Mouse (Mus musculus): ENCODE data around the gene Ces1b. TPM values are rescaled to one million over a fixed set of nuclear protein-coding genes. Genes with fewer than 3 reads are reported as not detected.

The Ces1b gene
- polyA plus RNA-seq, 1 experiment from 2014 or later, result not detected

DNA sequence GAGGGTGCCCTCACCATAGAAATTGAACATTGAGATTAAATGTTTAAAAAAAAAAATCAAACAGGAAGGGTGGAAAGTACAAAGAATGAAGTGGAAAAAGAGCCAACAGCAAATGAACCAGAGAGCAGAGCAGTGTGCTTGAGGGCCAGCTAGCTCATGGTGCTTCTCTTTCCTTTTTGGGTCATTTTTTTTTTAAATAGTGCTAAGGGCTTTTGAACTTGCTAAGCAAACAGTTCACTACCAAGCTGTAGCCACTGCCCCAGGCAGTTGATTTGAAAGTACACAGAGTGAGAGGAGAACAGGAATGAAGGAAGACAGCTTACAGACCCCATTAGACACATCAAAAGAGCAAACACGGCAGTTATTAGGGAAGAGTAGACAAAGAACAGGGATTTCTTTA, 36.7 kb downstream of the Ces1b start:
- H3K4me1 ChIP-seq, result peaks cover 13% of the 10 kb centered on the region
- H3K4me3 ChIP-seq, result no peak overlapping the region
- H3K27ac ChIP-seq, result no peak overlapping the region
- DNase-seq (ENCODE audit: low spot score), result no peak
- 53% methylated on average over 1 of the region's 1 CpGs for WGBS
- H3K27me3 ChIP-seq (ENCODE audit: insufficient read depth, poor library complexity, severe bottlenecking), result no peaks in the 10 kb centered on the region
- H3K9me3 ChIP-seq, result no peaks in the 10 kb centered on the region
- H3K36me3 ChIP-seq, result no peaks in the 10 kb centered on the region

DNA sequence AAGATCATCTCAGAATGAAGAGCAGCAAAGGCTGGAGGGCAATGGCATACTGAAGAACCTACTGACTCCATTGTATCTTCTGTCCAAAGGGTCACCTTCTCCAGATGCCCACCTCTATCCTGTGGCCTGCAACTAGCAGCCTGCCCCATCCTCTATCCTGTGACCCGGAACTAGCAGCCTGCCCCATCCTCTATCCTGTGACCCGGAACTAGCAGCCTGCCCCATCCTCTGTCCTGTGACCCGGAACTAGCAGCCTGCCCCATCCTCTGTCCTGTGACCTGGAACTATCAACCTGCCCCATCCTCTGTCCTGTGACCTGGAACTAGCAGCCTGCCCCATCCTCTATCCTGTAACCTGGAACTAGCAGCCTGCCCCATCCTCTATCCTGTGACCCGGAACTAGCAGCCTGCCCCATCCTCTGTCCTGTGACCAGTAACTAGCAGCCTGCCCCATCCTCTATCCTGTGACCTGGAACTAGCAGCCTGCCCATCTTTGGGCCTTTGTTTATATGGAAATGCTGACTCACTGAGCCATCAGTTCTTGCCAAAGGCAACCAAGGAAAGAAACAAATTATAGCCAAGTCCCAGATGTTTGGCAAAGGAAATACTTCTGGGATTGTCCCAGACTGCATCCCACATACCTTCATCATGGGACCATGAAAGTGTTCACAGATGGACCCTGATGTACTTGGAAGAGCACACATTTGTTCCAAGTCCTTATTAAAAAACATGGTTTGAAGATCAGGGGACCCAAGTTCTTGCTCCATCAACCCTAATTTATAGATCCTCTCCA, 38.8 kb downstream of the Ces1b start:
- Histone ChIP-seq H3K27me3 (ENCODE audit: insufficient read depth, poor library complexity, severe bottlenecking) (no peaks in the 10 kb centered on the region), H3K9me3 (no peaks in the 10 kb centered on the region), H3K36me3 (no peaks in the 10 kb centered on the region), H3K4me3 (no peak overlapping the region), H3K4me1 (peaks cover 16% of the 10 kb centered on the region), H3K27ac (no peak overlapping the region)
- WGBS, result 86% methylated on average over 4 of the region's 4 CpGs
- no peak for DNase-seq (ENCODE audit: low spot score)

DNA sequence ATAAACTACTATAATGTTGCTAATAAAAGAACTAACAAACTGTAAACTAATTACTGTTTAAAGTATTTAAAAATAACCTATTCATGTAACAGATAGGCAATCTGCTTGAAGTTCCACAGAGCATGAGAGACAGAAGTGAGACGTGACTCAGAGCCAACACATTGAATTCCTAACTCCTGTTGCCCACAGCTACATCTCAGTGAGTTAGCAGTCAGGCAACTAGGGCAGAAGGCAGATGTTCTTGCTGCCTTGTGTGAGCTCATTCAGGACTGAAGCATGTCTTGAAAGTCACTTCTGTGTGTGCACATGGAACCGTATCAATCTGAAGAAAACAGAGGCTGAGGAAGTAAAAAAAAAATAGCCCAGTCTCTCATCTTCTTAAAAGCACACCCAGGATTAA, 39.6 kb downstream of the Ces1b start:
- Histone ChIP-seq H3K4me3 (no peak overlapping the region), H3K9me3 (no peaks in the 10 kb centered on the region), H3K36me3 (no peaks in the 10 kb centered on the region), H3K27me3 (ENCODE audit: insufficient read depth, poor library complexity, severe bottlenecking) (no peaks in the 10 kb centered on the region), H3K27ac (no peak overlapping the region), H3K4me1 (peaks cover 16% of the 10 kb centered on the region)
- 61% methylated on average over 2 of the region's 2 CpGs for WGBS
- DNase-seq (ENCODE audit: low spot score), result no peak

DNA sequence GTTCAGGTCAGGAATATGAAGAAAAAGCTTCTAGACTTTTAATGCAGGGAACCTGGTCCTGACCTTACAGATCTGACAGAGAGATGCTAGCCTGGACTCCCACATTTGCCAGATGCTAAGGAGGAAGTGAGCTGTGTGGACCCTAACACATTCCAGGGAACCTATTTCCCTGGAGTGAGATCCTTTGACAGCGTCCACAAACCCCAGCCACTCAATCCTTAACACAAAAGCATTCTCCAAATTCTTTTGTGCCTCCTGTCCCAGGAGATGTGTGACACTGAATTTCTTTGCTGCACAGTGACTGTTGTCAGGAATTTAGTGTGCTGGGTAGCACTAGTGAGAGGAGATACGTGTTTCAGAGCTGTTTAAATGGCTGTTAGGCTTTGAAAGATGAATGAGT, 41.0 kb downstream of the Ces1b start:
- no peaks in the 10 kb centered on the region for H3K9me3 ChIP-seq

DNA sequence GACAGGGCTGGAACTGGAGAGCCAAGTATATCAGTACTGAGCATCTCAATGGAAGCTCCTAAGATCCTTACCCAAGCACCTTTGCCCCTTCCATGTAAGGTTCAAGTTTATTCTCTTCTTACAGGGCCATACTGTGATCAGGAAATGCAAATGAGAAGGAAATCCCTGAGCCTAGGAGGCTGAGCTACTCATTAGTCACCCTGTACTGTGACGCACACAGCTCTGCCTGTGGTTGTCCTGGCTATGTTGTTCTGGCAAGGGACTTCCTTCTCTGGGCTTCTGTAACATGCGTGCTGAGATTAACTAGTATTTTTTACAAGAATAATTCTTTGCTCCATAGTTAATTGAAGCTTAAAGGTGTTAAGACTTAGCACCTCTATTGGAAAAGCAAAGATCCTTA, 49.2 kb downstream of the Ces1b start:
- WGBS, result 80% methylated on average over 2 of the region's 2 CpGs
- no peaks in the 10 kb centered on the region for H3K9me3 ChIP-seq
- no peaks in the 10 kb centered on the region for H3K27me3 ChIP-seq (ENCODE audit: insufficient read depth, poor library complexity, severe bottlenecking)
- H3K36me3 ChIP-seq, result no peaks in the 10 kb centered on the region
- H3K4me1 ChIP-seq, result no peaks in the 10 kb centered on the region
- no peak overlapping the region for H3K27ac ChIP-seq
- no peak overlapping the region for H3K4me3 ChIP-seq
- DNase-seq (ENCODE audit: low spot score), result no peak

More for the DNA sequence above, 41.0 kb downstream of the Ces1b start:
- H3K4me1 ChIP-seq, result peaks cover 16% of the 10 kb centered on the region
- no peak for DNase-seq (ENCODE audit: low spot score)
- H3K36me3 ChIP-seq, result no peaks in the 10 kb centered on the region
- H3K4me3 ChIP-seq, result no peak overlapping the region
- 1% methylated on average over 2 of the region's 2 CpGs for WGBS
- H3K27ac ChIP-seq, result 0 out of 2 replicates have a peak overlapping the region, but pooled peaks have one; percentile 44
- H3K27me3 ChIP-seq (ENCODE audit: insufficient read depth, poor library complexity, severe bottlenecking), result no peaks in the 10 kb centered on the region

DNA sequence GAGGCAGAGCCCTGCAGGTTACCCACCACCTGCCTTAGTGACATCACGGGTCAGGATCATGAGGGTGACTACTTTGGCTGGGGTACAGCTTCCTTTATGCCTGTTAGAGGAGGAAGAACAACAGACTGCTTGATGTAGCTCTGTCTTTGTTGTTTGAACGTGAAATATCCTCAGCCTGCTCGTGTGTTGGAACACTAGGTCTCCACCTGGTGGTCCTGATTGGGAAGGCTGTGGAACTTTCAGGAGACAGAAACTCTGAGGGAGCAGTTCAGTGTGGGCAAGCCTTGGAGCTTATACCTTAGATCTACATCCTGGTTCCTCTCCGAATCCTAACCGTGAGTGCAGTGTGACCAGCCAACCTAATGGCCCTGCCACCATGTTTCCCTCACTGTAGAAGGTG, 58.1 kb downstream of the Ces1b start:
- H3K27ac ChIP-seq, result no peak overlapping the region
- no peak for DNase-seq (ENCODE audit: low spot score)
- no peaks in the 10 kb centered on the region for H3K9me3 ChIP-seq
- no peak overlapping the region for H3K4me3 ChIP-seq
- no peaks in the 10 kb centered on the region for H3K27me3 ChIP-seq (ENCODE audit: insufficient read depth, poor library complexity, severe bottlenecking)
- WGBS, result 68% methylated on average over 5 of the region's 5 CpGs
- no peaks in the 10 kb centered on the region for H3K4me1 ChIP-seq
- H3K36me3 ChIP-seq, result no peaks in the 10 kb centered on the region

DNA sequence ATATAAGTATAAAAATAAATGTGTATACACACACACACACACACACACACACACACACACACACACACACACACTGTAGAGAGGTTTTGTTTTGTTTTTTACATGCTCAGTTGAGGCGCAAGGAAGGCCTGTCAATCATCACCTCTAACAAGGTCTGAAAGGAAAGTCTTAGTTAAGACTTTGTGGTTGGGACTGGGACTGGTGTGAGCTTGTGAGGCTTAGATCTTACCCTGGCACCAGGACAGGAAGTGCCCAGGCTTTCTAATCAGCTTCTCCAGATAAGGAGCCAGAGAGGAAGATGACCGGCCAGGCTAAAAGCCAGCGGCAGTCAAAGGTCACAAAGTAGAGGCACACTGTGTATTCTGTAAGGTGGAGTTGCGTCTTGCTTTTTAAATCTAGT, 65.5 kb downstream of the Ces1b start:
- no peak for DNase-seq (ENCODE audit: low spot score)
- Histone ChIP-seq H3K36me3 (no peaks in the 10 kb centered on the region), H3K27ac (no peak overlapping the region), H3K4me3 (no peak overlapping the region), H3K27me3 (ENCODE audit: insufficient read depth, poor library complexity, severe bottlenecking) (no peaks in the 10 kb centered on the region), H3K9me3 (no peaks in the 10 kb centered on the region), H3K4me1 (peaks cover 8% of the 10 kb centered on the region; the same call in 1 of the 2 replicates)
- 20% methylated on average over 4 of the region's 4 CpGs for WGBS

DNA sequence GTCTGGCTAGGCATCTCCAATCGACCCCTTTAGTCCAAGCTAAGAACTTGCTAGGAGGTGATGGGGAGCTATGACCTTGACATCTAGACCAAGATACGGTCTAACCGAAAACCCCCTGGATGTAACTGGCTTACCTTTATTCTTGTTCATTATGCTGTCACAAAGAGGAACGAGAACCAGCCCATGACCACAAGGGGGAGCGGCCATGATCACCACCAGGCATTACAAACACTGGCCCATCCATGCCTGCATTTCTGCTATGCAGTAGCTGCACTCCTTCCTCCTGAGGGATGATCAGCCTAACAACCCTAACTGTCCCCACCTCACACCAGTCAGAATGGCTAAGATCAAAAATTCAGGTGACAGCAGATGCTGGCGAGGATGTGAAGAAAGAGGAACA, 67.6 kb downstream of the Ces1b start:
- H3K9me3 ChIP-seq, result no peaks in the 10 kb centered on the region
- no peak overlapping the region for H3K27ac ChIP-seq
- no peaks in the 10 kb centered on the region for H3K27me3 ChIP-seq (ENCODE audit: insufficient read depth, poor library complexity, severe bottlenecking)
- H3K36me3 ChIP-seq, result no peaks in the 10 kb centered on the region
- WGBS, result 79% methylated on average over 6 of the region's 6 CpGs
- peaks cover 8% of the 10 kb centered on the region; the same call in 1 of the 2 replicates for H3K4me1 ChIP-seq
- no peak overlapping the region for H3K4me3 ChIP-seq
- no peak for DNase-seq (ENCODE audit: low spot score)

DNA sequence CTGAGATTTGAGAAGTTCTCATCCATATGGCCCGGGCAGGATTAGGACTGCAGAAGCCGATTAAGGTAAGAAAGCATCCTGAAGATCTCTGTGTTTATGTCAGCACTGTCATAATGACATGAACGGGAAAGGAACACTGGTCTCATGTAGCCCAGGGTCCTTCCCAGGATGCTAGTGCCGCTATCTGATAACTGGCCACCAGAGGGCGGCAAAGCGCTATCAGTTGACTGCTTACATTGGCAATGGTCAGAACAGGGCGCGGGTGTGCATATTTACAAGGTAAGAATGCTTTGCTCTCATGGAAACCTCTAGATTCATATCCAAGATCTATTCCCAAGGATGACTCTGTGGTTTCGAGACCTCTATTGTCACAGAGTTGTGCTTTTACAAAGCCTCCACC, 68.4 kb downstream of the Ces1b start:
- no peak overlapping the region for H3K4me3 ChIP-seq
- H3K36me3 ChIP-seq, result no peaks in the 10 kb centered on the region
- H3K4me1 ChIP-seq, result peaks cover 8% of the 10 kb centered on the region; the same call in 1 of the 2 replicates
- DNase-seq (ENCODE audit: low spot score), result peak; percentile 87
- WGBS, result 8% methylated on average over 9 of the region's 9 CpGs
- H3K9me3 ChIP-seq, result no peaks in the 10 kb centered on the region
- no peak overlapping the region for H3K27ac ChIP-seq
- H3K27me3 ChIP-seq (ENCODE audit: insufficient read depth, poor library complexity, severe bottlenecking), result no peaks in the 10 kb centered on the region

DNA sequence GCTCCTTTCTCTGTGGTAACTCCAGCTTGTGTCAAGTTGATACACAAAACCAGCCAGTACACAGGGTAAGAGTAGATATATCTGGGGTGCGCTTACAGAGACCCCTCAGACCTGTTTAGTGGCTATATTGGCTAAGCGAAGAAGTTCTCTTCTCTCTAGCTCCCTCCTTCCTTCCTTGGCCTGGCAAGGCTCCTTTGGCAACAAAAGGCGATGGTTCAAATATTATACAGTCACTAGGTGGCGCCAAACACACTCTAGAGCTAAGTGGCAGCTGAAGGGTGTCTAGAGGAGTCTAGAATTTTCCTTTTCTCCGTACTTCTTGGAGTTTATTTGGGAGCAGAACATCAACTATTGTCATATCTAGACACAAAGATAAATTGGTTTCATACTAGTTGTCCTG, 69.5 kb downstream of the Ces1b start:
- 26% methylated on average over 5 of the region's 5 CpGs for WGBS
- DNase-seq (ENCODE audit: low spot score), result no peak
- Histone ChIP-seq H3K27me3 (ENCODE audit: insufficient read depth, poor library complexity, severe bottlenecking) (no peaks in the 10 kb centered on the region), H3K4me1 (peaks cover 8% of the 10 kb centered on the region; the same call in 1 of the 2 replicates), H3K27ac (no peak overlapping the region), H3K4me3 (no peak overlapping the region), H3K36me3 (no peaks in the 10 kb centered on the region), H3K9me3 (no peaks in the 10 kb centered on the region)

Other genes starting within 250 kb of the Ces1b start
- gene Lpcat2, start 224.7 kb downstream of the Ces1b start, polyA plus RNA-seq (2016; fragmentation: Nextera tagmentation; extraction: Ambion mirVana), result 1.4 and 2.8 TPM in 2 replicates
- gene Capns2, start 178.6 kb downstream of the Ces1b start, polyA plus RNA-seq (2016; fragmentation: Nextera tagmentation; extraction: Ambion mirVana), result 0.26 TPM in 1 of 2 replicates, not detected in the other
- gene Slc6a2, start 119.9 kb downstream of the Ces1b start, polyA plus RNA-seq (2016; fragmentation: Nextera tagmentation; extraction: Ambion mirVana), result 0.05 and 0.11 TPM in 2 replicates
- 0.16 TPM in 1 of 2 replicates, not detected in the other for gene Ces1a, start 31.8 kb downstream of the Ces1b start, polyA plus RNA-seq (2016; fragmentation: Nextera tagmentation; extraction: Ambion mirVana)
- not detected in 2 replicates for gene Ces1c, start 51.3 kb upstream of the Ces1b start, polyA plus RNA-seq (2016; fragmentation: Nextera tagmentation; extraction: Ambion mirVana)
- gene Ces1d, start 117.8 kb upstream of the Ces1b start, polyA plus RNA-seq (2016; fragmentation: Nextera tagmentation; extraction: Ambion mirVana), result 0.70 TPM in 1 of 2 replicates, not detected in the other
- gene Ces1e, start 149.6 kb upstream of the Ces1b start, polyA plus RNA-seq (2016; fragmentation: Nextera tagmentation; extraction: Ambion mirVana), result 0.31 TPM in 1 of 2 replicates, not detected in the other
- gene Ces1f, start 199.7 kb upstream of the Ces1b start, polyA plus RNA-seq (2016; fragmentation: Nextera tagmentation; extraction: Ambion mirVana), result not detected in 2 replicates